Mouse (Mus musculus): ENCODE measurements at regions not wholly inside any gene's neighbourhood (a gene's known extent, or its start where the extent isn't known, plus 50 kb on each side); places are given as distances from the start of the nearest gene placed in this dataset.

DNA sequence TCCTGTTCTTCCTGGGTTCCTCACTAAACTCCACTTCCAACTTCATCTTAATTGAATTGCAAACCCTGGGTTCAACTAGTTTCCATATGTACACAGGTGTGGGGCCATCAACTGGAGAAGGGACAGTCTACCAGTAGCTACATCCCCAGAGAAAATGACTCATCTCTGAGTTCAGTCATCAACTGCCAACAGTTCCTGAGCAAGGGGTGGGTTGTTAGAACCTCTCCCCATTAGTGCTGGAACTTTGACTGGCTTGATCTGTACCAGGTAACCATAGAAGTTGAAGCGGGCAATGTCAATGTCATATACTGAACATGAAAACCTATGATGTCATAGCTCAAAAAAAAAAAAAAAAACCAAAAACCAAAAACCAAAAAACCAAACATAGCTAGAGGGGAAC, 69.8 kb downstream of the Gm21750 start:
- DNase-seq (ENCODE audit: low read depth, low spot score), result no peak

DNA sequence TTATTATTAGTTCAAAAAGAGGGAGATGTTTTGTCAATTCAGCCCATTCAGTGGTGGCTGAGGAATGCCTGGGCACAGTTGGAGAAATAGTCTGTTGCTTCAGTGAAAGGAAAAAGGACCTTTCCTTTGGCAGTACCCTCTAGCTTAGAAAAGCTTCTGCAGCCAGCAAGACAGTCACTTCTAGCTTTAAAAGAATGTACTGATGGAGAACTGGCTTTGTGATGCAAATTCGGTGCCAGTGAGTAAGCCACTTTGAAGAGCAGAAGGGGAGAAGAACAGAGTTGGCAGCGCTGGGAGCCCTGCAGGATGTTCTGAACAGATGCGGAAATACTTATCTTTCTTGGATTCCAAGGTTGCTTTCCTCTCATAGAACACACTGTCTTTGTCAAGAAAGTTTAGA, 71.1 kb downstream of the Gm21750 start:
- DNase-seq (ENCODE audit: low read depth, low spot score), result peak; percentile 73

DNA sequence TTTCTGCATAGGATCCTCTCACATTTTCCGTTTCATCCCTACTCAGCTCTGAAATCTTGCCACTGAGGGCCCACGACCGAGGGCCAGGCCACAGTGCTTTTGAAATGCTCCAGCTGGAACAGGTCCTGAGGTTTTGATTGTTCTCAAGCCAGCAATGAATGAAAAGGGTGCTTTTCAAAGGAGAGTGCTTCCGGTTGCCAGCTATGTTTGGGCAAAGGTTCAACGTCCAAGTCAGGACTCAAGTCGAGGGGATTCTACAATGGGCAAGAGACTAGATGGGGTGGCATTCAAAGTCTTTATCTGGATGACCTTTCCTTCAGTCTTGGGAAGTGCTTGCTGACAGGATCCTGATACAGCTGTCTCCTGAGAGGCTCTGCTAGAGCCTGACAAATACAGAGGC, 89.8 kb downstream of the Gm21750 start:
- no peak for DNase-seq (ENCODE audit: low read depth, low spot score)

DNA sequence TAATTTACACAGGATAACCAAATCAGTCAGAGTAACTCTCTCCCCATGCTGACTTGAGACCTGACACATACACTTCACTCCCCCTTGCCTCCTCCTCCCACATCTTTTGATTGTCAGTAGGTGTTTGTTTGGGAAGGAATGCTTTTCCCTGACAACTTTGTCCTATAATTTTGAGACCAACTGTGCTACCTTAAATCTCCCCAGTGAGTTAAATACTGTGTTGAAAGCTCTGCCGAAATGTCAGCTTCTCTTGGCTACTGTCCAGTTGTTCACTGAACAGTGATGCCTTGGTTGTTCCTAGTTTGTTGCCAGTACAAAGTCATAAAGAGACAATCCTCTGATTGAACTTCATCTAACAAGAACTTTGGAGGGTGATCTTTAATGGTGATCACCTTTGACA, 99.0 kb downstream of the Gm21750 start:
- DNase-seq (ENCODE audit: low read depth, low spot score), result peak; percentile 33

DNA sequence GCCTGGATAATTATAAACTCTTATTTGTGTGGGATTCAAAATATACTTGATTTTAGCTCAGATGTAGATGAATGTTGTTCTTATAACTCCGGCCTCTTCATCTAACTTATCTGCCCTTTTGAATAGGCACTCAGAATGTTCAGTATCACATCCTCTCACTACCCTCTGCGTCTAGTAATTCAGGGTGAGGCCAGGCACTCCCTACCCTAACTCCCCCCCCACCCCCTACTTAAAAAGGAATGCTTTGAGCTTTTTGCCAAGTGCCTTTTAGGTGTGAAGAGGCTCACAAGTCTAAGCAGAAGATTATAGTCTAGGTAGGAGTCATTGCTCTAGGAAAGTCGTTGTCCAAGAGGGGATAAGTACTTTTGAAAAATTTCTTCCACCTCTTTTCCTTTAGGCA, 111.9 kb downstream of the Gm21750 start:
- DNase-seq (ENCODE audit: low read depth, low spot score), result no peak

DNA sequence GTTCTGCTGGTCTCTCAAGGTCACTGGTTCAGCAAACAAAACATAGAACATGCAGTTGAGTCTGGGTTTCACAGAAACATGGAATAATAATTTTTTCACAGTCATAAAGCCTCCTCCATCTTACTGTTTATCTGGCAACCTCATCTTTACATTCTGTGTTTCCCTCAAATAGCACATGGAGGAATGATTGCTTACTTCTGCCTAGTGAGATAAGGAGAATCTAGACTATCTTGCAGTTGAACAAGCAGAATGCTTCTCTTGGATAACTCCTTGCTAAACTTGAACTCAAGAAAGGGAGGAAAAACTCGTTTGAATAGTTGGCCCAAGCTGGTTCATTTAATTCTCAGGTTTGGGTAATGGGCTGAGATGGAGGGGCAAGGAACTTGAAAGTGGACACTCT, 112.8 kb downstream of the Gm21750 start:
- DNase-seq (ENCODE audit: low read depth, low spot score), result no peak

DNA sequence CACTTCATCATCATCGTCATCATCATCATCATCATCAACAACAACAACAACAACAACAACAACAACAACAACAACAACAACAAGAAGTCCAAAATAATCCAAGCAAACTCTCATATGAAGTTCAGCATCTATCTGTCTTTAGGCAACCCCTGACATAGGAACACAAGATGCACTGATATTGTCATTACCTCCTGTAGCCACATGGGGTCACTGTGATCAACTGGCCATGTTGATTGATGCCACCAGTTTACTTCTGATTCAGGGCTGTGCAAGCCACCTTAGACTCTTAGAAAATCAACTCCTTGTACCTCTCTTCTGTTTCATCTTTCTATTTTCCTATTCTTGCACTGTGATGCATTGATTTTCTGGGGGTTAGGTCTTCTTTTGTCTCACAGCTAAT, 115.0 kb downstream of the Gm21750 start:
- DNase-seq (ENCODE audit: low read depth, low spot score), result peak; percentile 27

DNA sequence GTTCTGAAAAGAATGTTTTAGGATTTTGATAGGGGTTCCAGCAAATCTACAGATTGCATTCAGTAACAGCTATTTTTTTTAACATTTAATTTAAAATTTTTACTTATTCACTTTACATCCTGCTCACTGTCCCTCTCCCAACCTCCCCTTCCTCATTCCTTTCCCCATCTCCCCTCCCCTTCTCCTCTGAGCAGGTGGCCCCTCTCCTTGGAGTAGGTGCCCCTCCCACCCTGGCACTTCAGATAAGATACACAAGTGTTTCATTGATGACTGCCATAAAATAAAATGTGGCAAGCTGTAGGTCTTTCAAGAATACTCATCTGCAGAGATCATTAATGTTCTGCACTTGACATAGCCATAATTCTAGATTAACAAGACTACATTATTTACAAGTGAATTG, 146.1 kb downstream of the Gm21750 start:
- DNase-seq (ENCODE audit: low read depth, low spot score), result no peak

DNA sequence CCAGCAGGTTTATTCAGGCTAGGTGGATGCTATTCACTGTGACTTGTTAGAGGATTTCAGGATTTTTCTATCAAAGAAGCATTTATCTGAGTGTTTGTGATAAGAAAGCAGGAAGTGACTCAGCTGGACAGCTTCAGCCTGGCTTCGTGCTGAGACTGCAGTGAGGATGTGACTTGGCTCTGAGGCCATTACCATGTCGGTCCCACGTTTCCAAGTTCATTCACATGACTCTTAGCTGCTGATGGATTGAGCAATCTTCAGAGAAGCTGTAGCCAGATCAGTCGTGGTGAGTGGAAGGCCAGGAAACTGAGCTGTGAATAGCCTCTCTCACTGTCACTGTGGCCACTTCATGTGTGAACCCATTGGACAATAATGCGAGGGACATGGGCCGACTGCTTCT, 177.9 kb downstream of the Gm21750 start:
- DNase-seq (ENCODE audit: low read depth, low spot score), result no peak

DNA sequence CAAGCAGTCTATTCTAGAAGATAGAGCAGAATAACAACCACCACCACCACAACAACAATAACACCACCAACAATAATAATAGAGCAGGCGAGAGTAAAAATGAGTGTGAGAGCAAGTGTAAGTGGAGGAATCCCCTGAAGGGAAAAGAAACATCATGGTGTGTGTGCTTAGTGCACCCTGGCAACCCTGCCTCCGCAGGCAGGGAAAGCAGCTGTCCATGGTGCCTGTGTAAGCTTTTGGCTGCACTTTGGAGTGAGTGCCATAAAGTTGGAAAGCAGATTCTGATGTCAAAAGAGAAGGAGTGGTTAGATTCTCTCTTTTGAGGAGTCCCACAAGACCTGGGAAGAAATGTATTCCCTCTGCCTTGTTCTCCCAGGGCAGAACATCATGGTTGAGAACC, 200.8 kb downstream of the Gm21750 start:
- DNase-seq (ENCODE audit: low read depth, low spot score), result no peak

DNA sequence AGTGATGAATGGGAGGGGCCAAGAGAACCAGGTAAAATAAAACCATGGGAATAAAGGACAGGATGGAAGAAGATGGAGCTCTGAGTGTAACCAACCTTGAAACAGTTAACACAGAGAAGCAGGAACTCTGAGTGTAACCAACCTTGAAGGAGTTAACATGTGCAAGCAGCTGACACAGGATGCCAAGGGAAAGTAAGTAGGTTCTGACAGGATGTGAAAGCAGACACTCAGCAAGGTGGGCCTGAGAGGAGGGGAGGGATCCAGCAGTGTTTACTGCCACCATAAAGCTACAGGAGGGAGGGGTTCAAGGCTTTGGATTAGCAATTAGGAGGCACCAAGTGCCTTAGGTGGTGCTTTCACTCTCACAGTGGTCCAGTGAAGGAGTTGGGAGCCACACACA, 213.3 kb downstream of the Gm21750 start:
- no peak for DNase-seq (ENCODE audit: low read depth, low spot score)

DNA sequence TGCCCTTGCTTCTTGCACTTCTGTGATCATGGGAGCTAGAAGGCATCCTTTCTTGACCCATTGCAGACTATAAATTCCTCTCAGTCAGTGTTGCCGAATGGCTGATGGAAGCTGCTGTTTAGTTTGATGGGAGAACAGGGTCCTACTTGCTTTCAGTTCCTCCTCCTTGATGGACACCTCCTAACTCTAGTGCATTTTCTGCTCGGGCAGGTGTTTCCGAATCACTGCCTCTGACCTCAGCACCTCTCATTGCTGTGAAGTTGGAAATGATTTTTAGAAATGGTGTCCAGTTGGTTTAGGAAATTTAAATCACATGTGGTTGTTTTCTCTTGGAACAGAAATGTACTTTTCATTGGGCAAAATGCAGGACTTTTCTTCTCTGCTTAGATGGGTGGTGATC, 214.9 kb downstream of the Gm21750 start:
- DNase-seq (ENCODE audit: low read depth, low spot score), result no peak

DNA sequence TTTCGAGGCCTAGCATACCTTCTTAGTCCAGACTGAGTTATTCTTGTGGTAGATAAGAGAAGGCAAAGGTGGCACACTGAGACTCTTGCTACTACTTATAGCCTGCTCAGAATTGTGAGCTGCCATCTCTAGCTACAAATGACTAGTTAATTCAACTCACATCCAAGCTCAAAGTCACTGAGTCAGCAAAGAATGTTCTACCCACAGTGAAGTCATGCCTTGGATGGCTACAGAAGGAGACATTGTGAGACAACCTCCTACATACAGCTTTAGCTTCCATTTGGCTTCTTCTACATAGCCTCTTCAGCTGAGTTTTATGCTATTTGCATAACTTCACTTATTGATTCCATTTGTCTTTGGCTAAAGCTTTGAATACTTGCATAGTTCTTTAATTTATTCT, 217.2 kb downstream of the Gm21750 start:
- no peak for DNase-seq (ENCODE audit: low read depth, low spot score)

DNA sequence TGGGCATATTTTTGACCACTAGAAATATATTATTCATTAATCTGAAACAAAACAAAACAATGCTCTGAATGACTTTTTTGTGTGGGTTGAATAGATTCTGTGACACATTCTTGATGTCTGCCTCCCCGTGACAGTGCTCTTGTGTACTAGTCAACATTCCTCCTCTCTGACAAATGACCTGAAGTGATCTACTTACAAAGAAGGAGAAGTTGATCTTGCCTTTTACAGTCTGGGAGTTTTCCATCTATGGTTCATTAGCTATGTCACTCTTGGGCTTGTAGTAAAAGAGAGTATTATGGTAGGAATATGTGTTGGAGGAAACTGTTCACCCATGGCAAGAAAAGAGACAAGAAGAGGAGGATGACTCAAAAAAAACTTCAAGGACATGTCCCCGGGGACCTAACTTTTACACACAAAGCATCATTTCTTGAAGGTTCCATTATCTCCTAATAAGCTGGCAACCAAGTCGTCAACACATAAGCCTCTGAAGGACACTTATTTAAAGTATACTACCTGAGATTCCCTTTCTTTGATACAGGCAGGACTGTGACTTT, 217.9 kb downstream of the Gm21750 start:
- DNase-seq (ENCODE audit: low read depth, low spot score), result no peak

DNA sequence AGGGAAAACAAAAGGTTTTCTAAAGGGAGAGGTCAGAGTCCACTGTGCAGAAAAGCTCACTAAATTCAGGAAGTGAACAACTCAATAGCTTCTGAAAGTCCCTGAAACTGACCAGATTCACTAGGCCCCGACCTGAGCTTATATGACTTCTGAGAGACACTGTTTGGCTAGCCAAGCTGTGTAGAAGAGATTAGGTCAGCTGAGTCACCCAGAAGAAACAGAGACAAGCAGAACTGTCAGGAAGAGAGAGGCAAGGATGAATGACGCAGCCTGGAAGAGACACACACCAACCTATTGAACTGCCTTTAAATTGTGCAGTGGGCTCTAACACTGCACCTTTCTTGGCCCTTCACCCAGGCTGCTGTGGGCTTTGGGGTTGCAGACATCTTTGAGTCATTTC, 230.4 kb downstream of the Gm21750 start:
- DNase-seq (ENCODE audit: low read depth, low spot score), result no peak

DNA sequence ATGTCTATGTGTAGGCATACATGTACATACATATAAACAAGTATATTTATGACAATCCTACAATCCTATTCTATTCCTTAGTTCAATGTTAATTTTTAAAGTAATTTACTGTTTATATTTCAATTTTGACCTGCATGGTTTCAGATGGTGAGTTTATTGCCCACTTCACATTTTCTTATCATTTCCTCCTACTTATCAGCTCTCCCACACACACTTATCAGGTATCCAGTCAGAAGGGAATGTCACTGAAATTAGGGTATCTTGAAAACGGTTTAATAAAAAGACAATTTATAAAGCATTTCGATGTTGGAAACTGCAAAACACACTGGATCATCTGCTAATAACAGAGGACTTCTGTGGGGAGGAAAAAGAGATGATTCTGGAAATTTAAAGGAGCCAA, 233.8 kb downstream of the Gm21750 start:
- DNase-seq (ENCODE audit: low read depth, low spot score), result no peak

DNA sequence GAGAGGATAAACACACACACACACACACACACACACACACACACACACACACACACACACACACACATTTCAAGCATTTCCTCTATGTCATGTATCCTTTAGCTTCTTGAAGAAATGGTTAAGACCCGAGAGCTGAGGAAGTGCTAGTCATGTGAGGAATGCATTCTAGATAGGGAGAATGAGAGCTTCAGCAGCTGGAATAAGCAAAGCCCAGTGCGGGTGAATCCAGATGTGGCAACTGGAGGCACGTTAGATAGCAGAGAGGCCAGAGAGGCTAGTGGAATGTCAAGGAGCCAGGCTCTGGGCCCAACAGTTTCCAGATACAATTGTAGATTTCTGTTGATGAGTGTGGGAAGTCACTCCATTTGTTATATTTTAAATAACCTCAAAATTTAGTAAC, 234.2 kb downstream of the Gm21750 start:
- DNase-seq (ENCODE audit: low read depth, low spot score), result no peak

DNA sequence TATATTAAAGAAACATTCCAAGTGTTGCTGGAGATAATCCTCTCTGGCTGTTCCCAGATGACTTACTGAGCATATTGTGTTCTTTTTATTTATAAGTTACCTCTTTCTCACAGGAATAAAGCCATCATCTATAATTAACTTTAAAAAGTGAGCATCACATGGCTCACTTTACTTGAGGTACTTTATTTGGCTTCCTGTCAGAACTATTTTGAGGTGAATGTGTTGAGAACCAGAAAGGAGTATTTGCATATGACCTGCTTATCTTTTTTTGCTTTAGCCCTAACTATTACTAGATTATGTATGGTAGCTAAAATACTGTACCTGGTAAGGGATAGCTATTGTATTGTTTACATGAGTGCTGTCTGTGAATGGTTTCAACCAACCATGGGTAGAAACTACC, 238.1 kb downstream of the Gm21750 start:
- DNase-seq (ENCODE audit: low read depth, low spot score), result no peak

DNA sequence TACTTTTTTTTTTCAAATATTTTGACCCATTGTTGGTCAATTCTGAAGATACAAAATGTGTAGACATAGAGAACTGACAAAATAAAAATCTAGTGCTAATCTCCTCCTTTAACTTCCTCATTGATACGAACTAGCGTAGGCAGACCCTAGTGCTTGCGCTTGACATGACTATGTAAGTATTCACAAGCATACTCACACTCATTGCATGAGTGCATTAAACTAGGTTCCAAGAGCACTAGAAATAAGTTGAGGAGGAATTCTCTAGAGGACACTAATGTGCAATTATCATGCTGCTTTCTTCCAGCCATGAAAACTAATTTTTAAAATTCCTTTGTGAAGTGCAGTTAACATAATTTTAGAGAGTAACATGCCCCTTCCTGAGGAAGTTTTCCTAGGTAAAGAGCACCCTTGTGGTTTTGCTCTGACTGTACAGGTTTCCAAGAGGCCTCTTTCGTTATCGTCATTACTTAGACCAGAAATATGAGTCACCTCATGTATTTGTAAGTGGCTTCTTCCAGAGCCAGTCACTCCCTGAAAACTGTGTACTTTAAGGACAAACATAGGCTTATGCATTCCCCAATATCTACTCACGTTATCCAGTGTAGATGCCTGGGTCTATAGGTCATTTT, 241.2 kb downstream of the Gm21750 start:
- DNase-seq (ENCODE audit: low read depth, low spot score), result no peak

DNA sequence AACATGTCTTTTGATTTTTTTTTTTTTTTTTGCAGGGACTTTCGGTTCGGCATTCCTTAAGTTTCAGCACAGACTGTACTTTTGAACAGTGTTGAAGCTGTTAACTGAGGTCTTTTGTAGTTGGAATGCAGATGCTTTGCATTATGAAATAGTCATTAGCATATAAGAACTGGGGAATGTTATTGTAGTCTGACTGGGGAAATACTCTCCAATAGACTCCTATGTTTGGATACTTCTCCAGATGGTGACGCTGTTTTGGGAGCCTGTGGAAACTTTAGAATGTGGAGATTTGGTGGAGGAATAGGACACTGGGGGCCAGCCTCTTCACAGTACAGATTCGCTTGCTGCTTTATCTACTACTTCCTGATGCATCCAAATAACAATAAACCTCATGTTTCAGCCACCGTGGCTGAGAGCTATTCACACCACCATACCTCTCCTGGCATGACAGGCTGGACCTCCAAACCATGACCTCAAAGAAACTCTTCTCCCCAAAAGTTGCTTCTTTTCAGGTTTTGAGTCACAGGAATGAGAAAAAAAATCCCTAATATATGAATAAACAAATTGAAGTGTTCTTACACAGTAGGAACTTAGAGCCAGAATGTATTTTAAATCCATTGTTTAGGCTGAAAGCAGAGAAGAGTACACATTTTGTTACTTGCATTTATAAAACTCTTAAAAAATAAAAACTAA, 252.9 kb downstream of the Gm21750 start:
- peak; percentile 48 for DNase-seq (ENCODE audit: low read depth, low spot score)

DNA sequence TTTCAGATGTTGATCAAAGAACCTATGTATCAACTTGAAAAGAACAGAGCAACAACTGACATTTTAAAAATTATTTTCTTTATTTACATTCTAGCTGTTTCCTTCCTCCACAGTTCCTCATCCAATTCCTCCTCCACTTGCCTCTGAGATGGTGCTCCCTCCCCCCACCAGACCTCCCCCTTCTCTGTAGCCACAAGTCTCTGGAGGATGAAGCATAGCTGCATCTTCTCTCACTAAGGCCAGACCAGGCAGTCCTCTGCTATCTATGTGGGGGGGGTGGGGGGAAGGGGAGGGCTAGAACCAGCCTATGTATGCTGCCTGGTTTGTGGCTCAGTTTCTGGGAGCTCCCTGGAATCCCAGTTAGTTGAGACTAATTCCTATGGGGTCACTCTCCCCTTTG, 255.0 kb downstream of the Gm21750 start:
- DNase-seq (ENCODE audit: low read depth, low spot score), result no peak

DNA sequence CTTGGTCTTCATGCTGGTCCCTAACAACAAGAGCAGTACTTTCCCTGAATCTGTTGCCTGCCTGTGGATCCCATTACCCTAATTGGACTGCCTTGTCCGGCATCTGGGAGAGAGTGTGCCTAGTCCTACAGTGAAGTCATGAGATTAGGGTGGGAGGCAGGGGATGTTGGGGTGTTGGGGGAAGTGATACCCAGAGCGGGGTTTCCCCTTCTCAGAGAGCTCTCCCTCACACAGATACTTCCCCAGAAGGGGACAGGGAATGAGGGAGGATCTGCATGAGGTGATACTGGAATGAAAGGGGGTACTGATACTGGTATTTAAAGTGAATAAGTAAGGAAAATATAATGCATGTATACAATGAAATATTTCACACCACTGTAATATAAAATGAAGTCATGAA, 270.1 kb downstream of the Gm21750 start:
- no peak for DNase-seq (ENCODE audit: low read depth, low spot score)

DNA sequence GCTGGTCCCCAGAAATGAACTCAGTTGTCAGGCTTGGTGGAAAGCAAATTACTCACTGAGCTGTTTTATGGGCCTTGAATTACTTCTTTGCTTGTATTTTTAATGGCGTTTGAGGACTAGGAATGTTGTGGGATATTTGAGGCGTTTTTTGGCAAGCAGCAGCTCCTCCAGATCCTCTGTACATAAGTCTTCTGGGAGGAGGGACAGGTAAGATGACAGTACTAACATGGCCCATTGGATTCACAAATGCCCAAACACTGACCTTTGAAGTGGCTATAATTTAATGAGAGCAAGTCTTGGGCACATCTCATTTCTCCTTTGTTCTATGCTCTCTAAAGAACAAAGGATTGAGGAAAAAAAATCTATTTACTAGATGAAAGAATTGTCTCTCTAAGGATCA, 286.3 kb downstream of the Gm21750 start:
- DNase-seq (ENCODE audit: low read depth, low spot score), result no peak

DNA sequence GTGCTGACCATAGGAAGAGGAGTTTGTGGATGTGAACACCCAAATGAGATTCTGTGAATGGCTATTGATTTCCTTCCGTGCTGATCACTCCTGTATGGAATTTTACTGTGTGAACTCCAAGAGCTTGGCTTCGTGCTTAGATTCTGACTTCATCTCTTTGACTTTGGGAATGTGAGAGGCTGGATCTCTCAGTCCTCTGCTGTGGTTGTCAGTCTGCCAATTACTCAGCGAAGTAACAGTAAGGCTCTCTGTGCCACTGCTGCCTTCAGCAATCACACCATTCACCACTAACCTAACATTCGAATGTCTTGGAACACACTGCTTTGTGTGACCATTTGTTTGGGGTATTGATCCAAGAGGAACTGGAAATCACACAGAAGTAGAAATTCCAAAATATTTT, 291.5 kb downstream of the Gm21750 start:
- peak; percentile 47 for DNase-seq (ENCODE audit: low read depth, low spot score)
